Mouse (Mus musculus) megakaryocyte, adult 5-6 weeks (primary cell): ENCODE measurements at regions not wholly inside any gene's neighbourhood (a gene's known extent, or its start where the extent isn't known, plus 50 kb on each side); places are given as distances from the start of the nearest gene placed in this dataset.

ENCODE experiments used
- ATAC-seq: 2 replicates; pipeline ENCODE4 v1.8.0; 2016; ENCODE audit warnings: mild to moderate bottlenecking, inconsistent platforms; ENCODE audit not compliant: poor library complexity, severe bottlenecking

DNA sequence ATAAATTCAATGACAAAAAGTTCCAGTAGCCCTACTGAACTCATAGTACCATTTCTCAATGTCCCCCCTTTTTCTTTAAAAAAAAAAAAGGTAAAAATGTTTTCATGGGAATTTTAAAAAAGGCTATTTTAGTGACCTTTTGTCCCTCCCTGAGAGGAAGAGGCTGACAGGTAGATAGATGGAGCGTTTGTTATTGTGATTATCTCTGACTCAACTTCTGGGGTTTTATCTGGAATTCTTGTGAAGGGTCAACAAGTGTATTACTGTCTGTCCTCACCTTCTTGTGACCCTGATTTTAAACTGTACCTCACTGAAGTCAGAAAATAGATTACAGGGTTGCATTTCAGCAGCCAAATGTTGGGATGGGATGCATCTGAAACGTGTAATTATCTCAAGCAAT is 179.3 kb upstream of the BC052040 start:
- ATAC-seq = no peak

DNA sequence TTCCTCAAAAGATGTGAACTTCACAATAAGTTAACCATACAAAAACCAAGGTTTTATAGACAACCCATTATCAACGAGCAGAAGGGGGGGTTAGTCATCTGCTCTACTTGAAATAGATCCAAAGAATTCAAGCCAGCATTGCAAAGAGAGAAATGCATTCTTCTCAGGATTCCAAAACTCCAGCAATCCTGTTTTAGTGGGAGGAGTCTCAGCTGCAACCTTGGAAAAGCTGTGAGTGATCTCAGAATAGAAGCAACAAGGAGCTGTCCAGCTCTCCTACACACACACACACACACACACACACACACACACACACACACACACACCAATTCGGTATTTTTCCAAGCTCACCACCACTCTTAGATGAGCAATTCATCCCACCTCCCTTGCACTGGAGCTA is 149.0 kb upstream of the BC052040 start:
- ATAC-seq = no peak

DNA sequence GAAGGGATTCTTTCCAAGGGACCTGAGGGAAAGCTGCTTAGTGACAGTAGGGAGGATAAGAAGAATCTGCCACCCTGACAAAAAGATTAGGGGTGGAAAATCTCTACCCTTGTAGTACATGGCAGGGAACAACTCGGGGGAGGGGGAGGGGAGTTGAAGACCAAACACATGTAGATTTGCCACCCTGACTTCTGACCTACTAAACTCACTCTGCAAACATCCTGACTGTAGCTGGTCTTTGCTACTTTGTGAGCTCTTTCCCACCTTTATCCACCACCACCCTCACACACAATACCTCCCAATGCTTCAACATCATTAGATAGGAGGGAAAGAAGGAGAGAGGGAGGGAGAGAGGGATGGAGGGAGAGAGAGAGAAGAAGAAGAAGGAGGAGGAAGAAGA is 140.4 kb upstream of the BC052040 start:
- ATAC-seq = no peak

DNA sequence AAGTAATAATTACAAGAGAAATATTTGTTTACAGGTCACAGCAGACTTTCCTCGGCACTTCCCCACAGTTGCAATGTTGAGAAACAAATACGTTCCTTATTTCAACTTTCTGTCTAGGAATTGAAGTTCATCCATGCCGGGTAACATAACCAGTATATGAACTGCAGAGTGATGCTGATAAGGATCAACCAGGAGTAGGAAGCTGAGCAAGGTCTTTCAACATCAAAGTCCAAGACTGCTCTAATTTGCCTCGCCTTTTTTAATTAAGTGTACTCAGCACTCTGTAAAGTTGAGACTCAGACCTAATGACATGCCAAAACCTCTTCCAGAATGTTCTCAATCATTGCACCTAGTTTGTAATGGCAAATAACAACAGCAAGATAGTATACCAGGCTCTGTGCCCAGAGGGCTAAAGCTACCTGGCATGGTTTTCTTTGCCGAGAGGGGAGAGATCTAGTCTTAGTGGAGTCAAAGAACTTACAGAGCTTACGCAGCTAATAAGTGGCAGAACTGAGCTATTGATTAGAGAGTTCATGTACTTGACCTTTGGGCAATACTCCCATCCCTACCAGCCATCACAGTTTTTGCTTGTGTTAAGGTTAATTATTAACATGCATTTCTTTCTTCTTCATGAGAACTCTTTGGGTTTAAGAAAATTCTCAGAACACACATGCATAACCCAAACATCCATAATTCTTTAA is 131.6 kb upstream of the BC052040 start:
- no peak for ATAC-seq

DNA sequence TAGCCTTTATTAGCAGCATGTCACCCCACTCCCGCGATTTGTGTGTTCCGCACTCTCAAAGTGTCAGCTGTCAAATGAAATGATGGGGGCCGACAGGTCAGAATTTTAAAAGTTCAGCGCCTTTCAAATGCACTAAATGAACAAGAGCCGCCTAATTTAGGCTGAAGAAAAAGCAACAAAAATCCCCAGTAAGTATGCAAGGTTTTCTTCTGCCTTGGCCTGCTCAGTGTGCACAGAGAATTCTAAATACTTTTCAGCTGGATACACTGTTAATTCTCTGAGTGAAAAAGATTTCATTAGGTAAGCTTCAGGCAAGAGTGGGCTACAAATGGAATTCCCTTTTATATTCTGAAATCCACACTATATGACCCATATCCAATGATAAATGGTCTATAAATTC is 125.9 kb upstream of the BC052040 start:
- no peak for ATAC-seq

DNA sequence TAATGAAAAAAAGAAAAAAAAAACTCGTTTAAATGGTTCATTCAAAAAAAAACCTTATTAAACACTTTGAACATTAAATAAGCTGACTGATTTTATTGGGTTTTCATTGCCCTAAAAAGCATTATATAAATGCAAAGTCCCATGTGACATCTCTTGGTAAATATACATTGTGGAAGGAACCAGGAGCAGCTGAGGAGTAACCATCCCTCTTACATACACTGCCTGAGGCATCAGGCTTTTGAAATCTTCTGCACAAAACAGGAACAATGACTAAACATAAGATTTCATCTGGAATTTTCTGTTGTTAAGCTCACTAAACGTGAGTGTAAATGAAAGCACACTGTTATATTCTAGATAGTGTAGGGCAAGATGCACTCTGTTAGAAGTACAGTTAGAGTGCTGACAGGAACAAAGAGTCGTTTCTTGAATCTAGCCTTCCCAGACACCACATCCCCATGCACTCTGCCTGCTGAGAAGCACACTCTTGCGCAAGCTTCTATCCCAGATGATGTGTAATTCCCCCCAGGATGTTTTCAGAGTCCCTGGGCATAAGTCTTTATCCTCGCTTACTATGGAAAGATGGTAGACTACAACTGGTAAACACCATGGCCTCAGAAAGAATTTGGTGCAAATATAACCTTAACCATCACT is 125.0 kb upstream of the BC052040 start:
- ATAC-seq = no peak

DNA sequence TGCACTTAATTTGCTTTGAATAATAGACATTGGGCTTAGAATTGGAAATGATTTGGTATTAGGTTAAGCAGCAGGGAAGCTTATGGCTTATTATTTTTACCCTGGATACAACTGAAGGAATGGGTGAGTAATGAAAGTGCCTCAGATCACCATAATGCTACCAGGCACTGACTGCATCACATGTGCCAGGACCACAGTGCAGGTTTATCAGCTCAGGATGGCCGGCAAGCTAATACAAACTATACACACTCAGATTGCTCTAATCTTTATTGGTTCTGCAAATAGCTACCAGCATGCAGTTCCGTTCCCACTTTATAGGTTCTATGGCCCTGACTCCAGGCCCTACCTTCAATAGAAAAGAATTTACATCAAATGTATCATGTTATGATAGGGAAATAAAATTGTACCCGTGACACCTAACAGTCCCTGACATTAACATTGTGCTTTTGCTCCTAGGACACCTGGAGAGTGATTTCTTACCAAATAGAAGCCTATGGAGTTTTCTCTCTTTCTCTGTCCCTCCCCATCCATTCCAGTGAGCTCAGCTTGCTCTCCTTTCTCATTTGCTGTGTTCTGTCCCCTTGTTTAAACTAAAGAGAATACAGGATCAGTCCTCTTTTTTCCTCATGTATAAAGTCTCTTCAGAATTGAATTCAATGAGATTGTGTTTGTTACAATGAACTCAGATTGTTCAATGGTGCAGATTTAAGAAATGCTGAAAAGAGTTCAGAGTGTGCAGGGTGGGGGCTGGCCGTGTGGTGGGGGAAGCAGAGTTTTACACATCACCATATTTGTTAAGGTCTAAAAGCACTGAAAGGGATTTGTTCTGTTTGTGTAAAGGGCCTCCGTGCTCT is 121.3 kb upstream of the BC052040 start:
- ATAC-seq = no peak

DNA sequence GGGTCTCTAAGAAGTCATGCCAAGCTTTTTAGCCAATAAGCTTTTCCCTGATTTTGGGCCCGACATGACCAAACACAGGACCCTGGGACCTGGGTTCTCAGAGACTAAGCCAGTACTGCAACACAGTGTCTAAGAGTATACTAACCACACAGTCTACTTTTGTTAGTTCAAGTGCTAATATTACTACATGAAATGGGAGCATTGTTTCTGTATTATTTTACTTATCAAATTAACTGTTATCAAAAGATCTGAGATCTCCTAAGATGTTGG is 120.7 kb upstream of the BC052040 start:
- no peak for ATAC-seq

DNA sequence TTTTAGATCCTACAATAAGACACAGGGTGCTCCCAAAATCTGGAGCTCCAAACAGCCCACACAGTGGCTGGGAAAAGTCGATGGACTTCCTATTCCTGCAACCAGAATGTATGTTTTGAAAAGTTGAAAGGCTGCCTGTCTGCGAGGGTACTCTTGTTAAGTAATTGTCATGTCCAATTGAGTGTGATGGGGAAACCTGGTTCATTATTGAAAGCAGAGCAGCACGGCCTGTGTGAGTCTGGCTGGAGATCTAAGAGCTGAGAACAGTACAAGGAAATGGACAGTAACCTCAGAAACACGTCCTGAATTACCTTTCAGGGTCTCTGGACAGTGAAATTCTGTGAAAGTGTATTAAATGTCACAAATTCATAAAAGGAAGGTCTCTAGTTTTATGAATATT is 115.3 kb upstream of the BC052040 start:
- no peak for ATAC-seq

DNA sequence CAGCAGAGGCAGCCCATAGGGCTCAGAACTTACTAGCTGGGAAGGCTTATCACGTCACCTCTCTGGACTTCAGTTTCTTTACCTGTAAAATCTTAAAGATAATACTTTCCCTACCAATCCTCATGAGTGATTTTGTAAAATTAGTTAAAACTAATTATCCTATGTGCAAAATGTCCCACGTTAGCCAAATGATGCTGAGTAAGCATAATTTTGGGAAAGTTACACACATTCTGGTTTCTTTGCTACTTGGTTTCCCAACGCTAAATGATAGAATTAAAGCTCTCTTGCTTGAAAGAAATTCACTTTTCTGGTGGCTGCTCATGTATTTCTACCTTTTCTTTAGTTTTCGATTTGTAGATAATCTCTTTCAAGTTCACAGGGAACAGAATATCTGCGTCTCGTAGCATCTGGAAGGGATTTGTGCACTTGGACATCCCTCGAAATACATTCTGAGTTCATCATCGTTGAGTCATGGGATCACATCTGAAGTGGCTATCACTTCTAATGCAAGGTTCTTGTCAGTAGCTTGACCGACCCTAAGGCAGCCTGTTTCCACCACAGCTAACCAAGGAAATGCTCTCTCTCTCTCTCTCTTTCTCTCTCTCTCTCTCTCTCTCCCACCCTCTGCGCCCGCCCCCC is 114.3 kb upstream of the BC052040 start:
- ATAC-seq = no peak

DNA sequence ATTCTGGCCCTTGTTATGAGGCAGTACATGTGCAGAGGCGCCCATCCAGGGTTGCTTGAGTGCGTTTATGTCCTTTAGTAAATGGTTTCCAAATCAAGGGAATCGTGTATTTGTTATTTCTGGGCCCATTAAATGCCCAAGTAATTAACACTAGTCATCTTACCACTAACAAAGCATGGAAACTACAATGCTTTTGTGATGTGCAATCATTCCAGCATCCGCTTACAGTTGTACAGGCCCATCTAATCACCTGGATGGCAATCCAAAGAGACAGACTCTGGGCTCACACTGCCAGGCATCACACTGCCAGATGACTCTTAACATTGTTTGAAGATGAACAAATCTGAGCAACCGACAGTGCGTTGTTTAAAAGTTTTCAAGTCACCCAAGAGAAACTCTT is 113.6 kb upstream of the BC052040 start:
- ATAC-seq = no peak

DNA sequence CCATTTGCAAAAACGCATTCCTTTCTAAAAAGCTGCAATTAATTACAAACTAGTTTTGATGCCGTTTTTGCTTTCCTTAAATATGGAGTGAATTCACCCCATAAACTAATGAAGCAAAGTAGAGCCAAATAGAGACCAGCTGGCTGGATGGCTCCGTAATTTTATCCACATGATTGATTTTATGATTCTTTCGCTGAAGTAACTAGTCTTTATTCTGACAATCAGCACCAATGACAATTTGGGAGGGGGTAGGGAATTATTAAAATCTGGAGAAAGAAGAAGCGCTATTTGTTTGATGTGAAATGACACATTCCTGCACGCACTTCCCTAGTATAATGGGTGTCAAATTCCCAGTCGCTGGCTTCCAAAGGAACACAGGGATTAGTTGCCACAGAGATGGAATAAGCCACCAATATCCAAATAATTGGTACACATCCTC is 113.0 kb upstream of the BC052040 start:
- no peak for ATAC-seq

DNA sequence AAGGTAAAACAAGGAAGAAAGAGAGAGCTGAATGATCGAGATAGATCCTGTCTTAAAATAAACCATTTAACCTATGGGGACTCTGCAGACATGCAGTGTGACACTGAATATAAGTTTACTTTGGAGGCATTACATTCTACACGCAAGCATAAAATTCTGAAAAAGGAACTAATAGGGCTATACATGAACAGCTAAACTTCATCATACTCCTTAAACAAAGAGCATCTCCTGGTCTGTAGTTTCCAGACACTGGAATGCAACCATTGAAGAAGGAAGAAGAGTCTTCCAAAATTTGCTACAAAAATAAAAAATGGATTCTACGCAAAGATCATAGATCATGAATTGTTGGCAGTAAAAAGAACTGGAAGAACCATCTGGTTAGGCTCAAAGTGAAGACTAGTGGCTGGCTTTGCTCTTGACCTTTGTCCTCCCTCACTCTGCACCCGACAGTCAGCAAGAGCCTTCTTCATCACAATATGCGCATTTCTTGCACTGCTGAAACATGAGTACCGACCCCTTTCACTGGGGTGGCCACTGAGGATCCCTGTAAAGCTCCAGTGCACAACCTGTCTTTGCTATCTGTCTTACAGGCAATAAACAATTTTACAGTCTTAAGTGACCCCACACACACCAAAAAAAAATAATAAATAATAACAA is 112.2 kb upstream of the BC052040 start:
- no peak for ATAC-seq

DNA sequence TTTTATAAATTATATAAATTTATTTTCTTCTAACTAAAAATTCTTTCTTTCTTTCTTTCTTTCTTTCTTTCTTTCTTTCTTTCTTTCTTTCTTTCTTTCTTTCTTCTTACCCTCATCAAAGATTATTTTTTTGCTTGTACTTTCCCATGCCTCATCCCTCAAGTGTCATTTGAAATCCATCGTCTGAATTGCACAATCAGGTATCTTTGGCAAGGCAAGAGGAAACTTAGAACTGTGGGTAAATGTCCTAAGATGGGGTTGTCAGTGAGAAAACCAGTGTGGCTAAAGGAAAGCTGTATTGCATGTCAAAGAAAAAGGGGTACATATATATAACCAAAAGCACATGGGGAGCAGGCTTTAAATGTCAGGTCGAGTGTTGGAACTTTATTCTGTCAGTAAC is 109.1 kb upstream of the BC052040 start:
- no peak for ATAC-seq

DNA sequence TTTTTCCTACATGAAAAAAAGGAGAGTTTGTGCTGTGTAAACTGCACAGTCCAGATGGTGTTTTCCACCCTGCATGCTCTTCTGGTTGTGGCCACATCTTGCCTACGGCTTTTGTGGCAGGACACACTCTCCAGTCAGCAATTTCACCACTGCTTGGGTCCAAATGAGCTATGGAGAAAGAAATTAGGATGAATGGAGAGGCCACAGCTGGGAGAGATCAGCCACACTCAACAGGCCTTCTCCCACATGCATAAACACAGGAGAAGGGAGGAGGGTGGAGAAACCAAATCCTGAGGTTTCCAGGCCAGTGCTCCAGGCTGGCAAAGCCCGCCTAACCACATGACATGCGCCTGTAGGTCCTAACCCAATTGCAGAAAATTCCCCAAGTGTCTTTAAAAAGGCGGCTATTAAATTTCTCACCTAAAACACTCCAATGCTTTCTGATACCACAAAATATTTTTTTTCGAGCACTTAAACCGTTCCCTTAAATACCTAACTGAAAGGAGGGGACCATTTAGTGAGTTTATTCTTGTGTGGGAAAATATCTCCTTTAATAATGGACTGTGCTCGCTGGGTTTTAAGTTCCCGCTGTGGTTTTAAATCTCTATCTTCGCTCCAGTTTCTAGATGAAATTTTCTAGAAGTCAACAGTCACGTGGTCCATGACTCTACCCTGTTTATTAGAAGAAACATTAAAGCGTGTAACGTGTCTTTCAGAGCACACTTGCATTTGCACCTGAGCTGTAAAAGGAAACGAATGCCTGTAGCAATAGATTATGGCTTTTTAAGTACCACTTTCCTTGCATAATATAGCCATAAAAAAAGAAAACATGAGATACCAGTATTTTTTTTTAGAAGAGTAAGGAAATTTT is 97.9 kb upstream of the BC052040 start:
- ATAC-seq = no peak

DNA sequence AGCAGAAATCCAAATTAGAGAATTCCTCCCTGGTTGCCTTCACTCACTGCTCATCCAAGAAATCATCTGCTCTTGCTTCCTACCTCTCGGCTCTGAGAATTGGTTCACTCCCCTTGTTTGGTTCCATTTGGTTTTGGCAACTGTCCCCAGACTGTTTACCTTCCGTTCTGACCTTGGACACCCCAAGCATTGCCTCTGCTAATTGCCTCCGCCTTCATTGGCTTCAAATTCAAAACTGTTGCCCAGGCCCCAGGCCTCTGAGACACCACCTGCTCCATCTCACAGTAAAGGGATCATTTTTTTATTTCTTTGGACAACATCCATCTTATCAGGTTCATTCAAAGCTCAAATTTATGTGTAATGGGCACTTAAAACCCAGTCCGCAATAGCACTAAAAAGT is 93.1 kb upstream of the BC052040 start:
- ATAC-seq = no peak

DNA sequence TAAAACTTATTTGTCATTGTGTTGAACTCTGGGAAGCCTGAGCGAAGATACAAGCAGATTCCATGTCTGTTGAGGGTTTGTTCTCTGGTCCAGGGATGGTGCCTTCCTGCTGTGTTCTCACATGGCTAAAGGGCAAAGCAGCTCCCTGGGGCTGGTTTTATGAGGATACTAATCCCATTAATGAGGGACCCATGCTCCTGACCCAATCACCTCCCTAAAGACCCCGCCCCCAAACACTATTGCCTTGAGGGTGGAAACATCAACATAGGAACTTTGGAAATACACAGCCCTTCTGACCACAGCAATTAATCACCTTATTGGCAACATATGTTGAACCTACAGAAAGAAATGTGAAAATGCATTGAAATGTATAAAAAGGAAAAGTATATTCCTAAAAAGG is 88.5 kb upstream of the BC052040 start:
- no peak for ATAC-seq

DNA sequence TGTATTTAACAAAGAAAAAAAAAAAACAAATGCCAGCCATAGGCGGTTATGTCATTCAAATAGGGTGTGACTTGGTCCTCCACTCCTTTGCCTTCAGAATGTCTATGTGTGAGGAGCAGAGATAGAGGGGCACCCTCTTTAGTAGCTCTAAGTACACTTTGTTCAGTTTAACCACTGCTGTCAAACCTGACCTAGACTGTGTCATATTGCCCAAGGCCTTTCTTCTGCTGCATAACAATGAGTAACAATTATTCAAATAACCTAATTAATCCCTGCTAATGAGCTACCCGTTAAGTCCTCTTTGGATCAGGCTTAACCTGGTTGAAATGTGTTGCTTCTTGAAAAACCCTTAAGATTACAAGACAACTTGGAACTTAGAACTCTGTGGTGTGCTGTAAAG is 81.6 kb upstream of the BC052040 start:
- no peak for ATAC-seq

DNA sequence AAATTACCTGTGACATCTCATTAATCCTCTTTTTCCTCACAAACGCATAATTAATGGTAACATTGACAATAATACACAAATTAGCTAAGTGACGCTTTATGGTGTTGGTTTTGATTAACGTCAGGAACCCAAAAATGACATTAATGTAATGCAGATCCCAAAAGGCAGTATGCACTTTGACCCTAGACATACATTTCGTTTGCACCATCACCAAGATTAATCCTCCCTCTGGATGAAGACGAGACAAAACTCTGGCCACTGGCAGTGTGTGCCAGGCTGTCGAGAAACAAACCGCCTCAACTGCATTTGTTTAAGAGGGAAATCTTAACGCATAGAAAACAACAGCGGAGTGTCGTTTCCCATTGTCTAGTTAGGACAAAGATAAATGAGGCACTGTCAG is 72.0 kb upstream of the BC052040 start:
- ATAC-seq = no peak

DNA sequence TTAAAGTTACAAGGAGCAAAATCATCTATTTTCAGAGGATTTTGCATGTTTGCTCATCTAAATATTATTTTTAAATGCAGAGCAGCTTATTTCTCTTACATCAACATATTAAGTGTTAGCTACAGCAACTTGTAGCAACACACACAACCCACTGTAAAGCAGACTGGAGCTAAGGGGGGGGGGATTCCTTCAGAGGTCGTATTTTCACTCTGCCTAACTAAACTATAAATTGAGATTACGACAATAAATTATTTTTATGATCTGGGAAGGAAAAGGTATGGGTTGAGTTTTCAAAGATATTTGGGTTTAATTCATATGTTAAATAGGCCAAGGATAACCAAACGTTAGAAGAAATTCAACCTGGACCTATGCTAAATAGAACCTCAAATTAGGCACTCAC is 70.4 kb upstream of the BC052040 start:
- no peak for ATAC-seq
